10 mouse cellular contexts compared by ENCODE assay signal in genomic region chr11:25057093-25057521, GRCm38 (mm10).
A peak's percentile ranks its signal among the peaks of the same experiment; 100 is the strongest.
DNase-seq lines count a peak whose midpoint lies in the region; ATAC-seq lines count a peak whose summit lies in the region.
"Had no signal": no experiment of that assay in that cellular context is flagged by ENCODE, and none has a peak within 500 bp of the region (broad histone marks: within the 10 kb centered on the region; RNA-seq: fewer than 3 reads in every experiment).

No protein-coding gene starts in this region.

- no peak overlapping the region for H3K9ac ChIP-seq in kidney, embryonic 15.5 days
- no peak overlapping the region for H3K9ac ChIP-seq in forebrain, embryonic 13.5 days

- 2% methylated on average over 7 of the region's 7 CpGs for WGBS in kidney, embryonic 15.5 days
- WGBS in forebrain, embryonic 13.5 days = 1% methylated on average over 7 of the region's 7 CpGs
- WGBS in limb, embryonic 10.5 days = 0% methylated on average over 7 of the region's 7 CpGs

- no peaks in the 10 kb centered on the region for H3K9me3 ChIP-seq in kidney, embryonic 15.5 days (replicated peaks)
- no peaks in the 10 kb centered on the region; the same call in 1 of the 2 replicates for H3K9me3 ChIP-seq in forebrain, embryonic 13.5 days (replicated peaks)
- H3K9me3 ChIP-seq in limb, embryonic 10.5 days (replicated peaks) = no peaks in the 10 kb centered on the region

- H3K4me1 ChIP-seq in kidney, embryonic 15.5 days = peaks cover 9% of the 10 kb centered on the region; the same call in 1 of the 2 replicates
- H3K4me1 ChIP-seq in forebrain, embryonic 13.5 days = peaks cover 11% of the 10 kb centered on the region
- H3K4me1 ChIP-seq in limb, embryonic 10.5 days = peaks cover 38% of the 10 kb centered on the region

- peak overlapping the region; percentile 46 for H3K4me2 ChIP-seq in kidney, embryonic 15.5 days
- peak overlapping the region; percentile 40 for H3K4me2 ChIP-seq in forebrain, embryonic 13.5 days

- intact Hi-C loops in left cerebral cortex, postnatal 10 days (cut with DNase I) = no loop called here

- no peaks in the 10 kb centered on the region for H3K27me3 ChIP-seq in kidney, embryonic 15.5 days
- no peaks in the 10 kb centered on the region for H3K27me3 ChIP-seq in forebrain, embryonic 13.5 days
- H3K27me3 ChIP-seq in limb, embryonic 10.5 days (ENCODE audit: low read depth, poor library complexity, severe bottlenecking) = no peaks in the 10 kb centered on the region

- peak overlapping the region; percentile 37; the same call in 1 of the 2 replicates for H3K27ac ChIP-seq in kidney, embryonic 15.5 days
- peak overlapping the region; percentile 22; the same call in 1 of the 2 replicates for H3K27ac ChIP-seq in forebrain, embryonic 13.5 days
- H3K27ac ChIP-seq in limb, embryonic 10.5 days = peak overlapping the region; percentile 62

- DNase-seq in kidney, adult 8-10 months = no peak
- DNase-seq in limb, embryonic 10.5 days (ENCODE audit: low spot score) = peak; percentile 51
- peak; percentile 58 for DNase-seq in retina, postnatal 1 day
- no peak for DNase-seq in urinary bladder, adult 2 months (ENCODE audit: low spot score)
- no peak for DNase-seq in layer of hippocampus, postnatal 10 days (ENCODE audit: low spot score in 2 of 2)
- no peak for DNase-seq in left cerebral cortex, postnatal 10 days (ENCODE audit: extremely low spot score in 1 of 2, low spot score in 2 of 2)
- DNase-seq: spleen, adult 18-20 months had no signal

- H3K4me3 ChIP-seq in kidney, embryonic 15.5 days (replicated peaks) = peak overlapping the region; percentile 23
- no peak overlapping the region for H3K4me3 ChIP-seq in forebrain, embryonic 13.5 days
- peak overlapping the region; percentile 38 for H3K4me3 ChIP-seq in limb, embryonic 10.5 days

- no peaks in the 10 kb centered on the region for H3K36me3 ChIP-seq in kidney, embryonic 15.5 days
- no peaks in the 10 kb centered on the region for H3K36me3 ChIP-seq in forebrain, embryonic 13.5 days (ENCODE audit: poor library complexity, severe bottlenecking)
- no peaks in the 10 kb centered on the region for H3K36me3 ChIP-seq in limb, embryonic 10.5 days

- ATAC-seq in kidney, embryonic 15.5 days (replicated peaks; ENCODE audit: low FRiP score) = peak; percentile 96
- ATAC-seq in forebrain, embryonic 13.5 days = peak; percentile 75
- ATAC-seq: lung, postnatal 0 days had no signal

Comparison
In these comparisons a context has a peak if more than half of its experiments do, and no peak if none do; other contexts are left out.
1. DNase-seq: peak in limb, embryonic 10.5 days (single experiment) and retina, postnatal 1 day (single experiment); none in kidney, adult 8-10 months (0 of 2), urinary bladder, adult 2 months (single experiment), layer of hippocampus, postnatal 10 days (0 of 2) and left cerebral cortex, postnatal 10 days (0 of 2).
2. Peak in every context shown above with its lines, with median percentiles within 50 percentile points of each other: H3K27ac ChIP-seq.